In genomic region chr14:24747471-24747795, GRCm38 (mm10) we compare ENCODE assay signal across 10 mouse cellular contexts.
DNase-seq lines count a peak whose midpoint lies in the region; ATAC-seq and TF ChIP-seq lines count a peak whose summit lies in the region.
"Had no signal": no experiment of that assay in that cellular context is flagged by ENCODE, and none has a peak within 500 bp of the region (broad histone marks: within the 10 kb centered on the region; RNA-seq: fewer than 3 reads in every experiment).

No protein-coding gene starts in this region.

- no peak for TF ChIP-seq CTCF in gastrocnemius, adult 2 months (IDR thresholded peaks at IDR 0.05)
- no peak for TF ChIP-seq CTCF in kidney, postnatal 0 days (IDR thresholded peaks at IDR 0.05; ENCODE audit: low read depth)

- no peaks in the 10 kb centered on the region for H3K4me1 ChIP-seq in kidney, postnatal 0 days (replicated peaks; ENCODE audit: insufficient read depth, low read length)
- no peaks in the 10 kb centered on the region for H3K4me1 ChIP-seq in liver, embryonic 15.5 days (replicated peaks)

- ATAC-seq in kidney, postnatal 0 days (replicated peaks; ENCODE audit: low FRiP score, low read depth): no peak; the same call in 1 of the 2 replicates
- ATAC-seq in liver, embryonic 15.5 days (ENCODE audit: insufficient read depth): 0 out of 2 replicates have a peak, but pooled peaks have one; percentile 37
- ATAC-seq: Patski had no signal

- H3K9me3 ChIP-seq in kidney, postnatal 0 days (replicated peaks; ENCODE audit: low read length): no peaks in the 10 kb centered on the region
- H3K9me3 ChIP-seq in liver, embryonic 15.5 days (replicated peaks): no peaks in the 10 kb centered on the region

- H3K27ac ChIP-seq in gastrocnemius, adult 2 months: peak overlapping the region; percentile 80
- H3K27ac ChIP-seq in kidney, postnatal 0 days: peak overlapping the region; percentile 43
- no peak overlapping the region for H3K27ac ChIP-seq in liver, embryonic 15.5 days (replicated peaks)

- WGBS in kidney, postnatal 0 days: 34% methylated on average over 4 of the region's 4 CpGs
- 34% methylated on average over 4 of the region's 4 CpGs for WGBS in liver, embryonic 15.5 days (ENCODE audit: insufficient replicate concordance)

- H3K4me2 ChIP-seq in kidney, postnatal 0 days (ENCODE audit: low read length): no peak overlapping the region
- H3K4me2 ChIP-seq in liver, embryonic 15.5 days: no peak overlapping the region

- no peak overlapping the region for H3K9ac ChIP-seq in kidney, postnatal 0 days (ENCODE audit: low read depth, low read length)
- H3K9ac ChIP-seq in liver, embryonic 15.5 days: no peak overlapping the region

- intact Hi-C loops in gastrocnemius, adult 2 months (cut with DNase I): no loop called here

- DNase-seq in gastrocnemius, adult 2 months: peak; percentile 40
- DNase-seq in gastrocnemius, postnatal 4 days (ENCODE audit: low spot score in 2 of 2): no peak
- DNase-seq in kidney, postnatal 0 days (ENCODE audit: low spot score): peak; percentile 64
- no peak for DNase-seq in kidney, adult 18-20 months
- DNase-seq in forelimb bud, embryonic 11.5 days (ENCODE audit: low read depth, low spot score): peak; percentile 29
- no peak for DNase-seq in cerebellum, adult 11 months
- DNase-seq in spleen, adult 18-20 months: no peak
- DNase-seq: right cerebral cortex, adult 18-20 months had no signal

- no peak overlapping the region for H3K4me3 ChIP-seq in gastrocnemius, adult 2 months
- H3K4me3 ChIP-seq in kidney, postnatal 0 days (replicated peaks; ENCODE audit: low read depth, low read length): no peak overlapping the region
- no peak overlapping the region for H3K4me3 ChIP-seq in liver, embryonic 15.5 days (replicated peaks)

- no peaks in the 10 kb centered on the region for H3K36me3 ChIP-seq in kidney, postnatal 0 days (ENCODE audit: insufficient read depth, low read length)
- no peaks in the 10 kb centered on the region for H3K36me3 ChIP-seq in liver, embryonic 15.5 days (replicated peaks)

- no peaks in the 10 kb centered on the region for H3K27me3 ChIP-seq in kidney, postnatal 0 days (ENCODE audit: insufficient read depth, low read length)
- no peaks in the 10 kb centered on the region for H3K27me3 ChIP-seq in liver, embryonic 15.5 days

Comparison
In these comparisons a context has a peak if more than half of its experiments do, and no peak if none do; other contexts are left out.
1. DNase-seq: peak in gastrocnemius, adult 2 months (single experiment), kidney, postnatal 0 days (single experiment) and forelimb bud, embryonic 11.5 days (single experiment); none in gastrocnemius, postnatal 4 days (0 of 2), kidney, adult 18-20 months (single experiment), cerebellum, adult 11 months (single experiment) and spleen, adult 18-20 months (0 of 2).